In the genomic region with DNA sequence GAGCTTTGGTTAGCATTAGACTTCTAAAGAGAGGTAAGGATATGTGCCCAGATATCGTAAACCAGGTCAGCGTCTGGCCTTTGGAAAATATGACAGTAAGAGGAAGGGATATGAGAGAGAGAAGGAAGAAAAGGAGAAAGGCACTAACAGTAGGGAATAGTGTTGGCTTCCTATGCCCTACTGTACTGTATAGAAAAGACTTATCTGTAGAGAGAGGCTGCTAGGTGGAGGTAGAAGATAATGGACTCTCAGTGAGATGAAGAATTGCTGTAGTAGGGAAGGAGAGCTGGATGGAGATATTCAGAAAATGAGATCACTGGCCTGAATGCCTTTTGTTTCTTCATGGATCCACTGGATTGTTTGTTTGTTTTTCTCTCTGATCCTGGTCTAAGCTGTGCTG, we compare ENCODE assay signal across 14 mouse cellular contexts.
"Had no signal": no experiment of that assay in that cellular context is flagged by ENCODE, and none has a peak within 500 bp of the region (broad histone marks: within the 10 kb centered on the region; RNA-seq: fewer than 3 reads in every experiment).

No protein-coding gene starts in this region.

- H3K4me2 ChIP-seq: limb, embryonic 13.5 days; midbrain, embryonic 11.5 days; neural tube, embryonic 13.5 days had no signal

- ATAC-seq: intestine, embryonic 16.5 days; midbrain, embryonic 16.5 days had no signal

- H3K27me3 ChIP-seq: limb, embryonic 13.5 days; neural tube, embryonic 13.5 days had no signal

- H3K4me1 ChIP-seq: limb, embryonic 13.5 days; neural tube, embryonic 13.5 days had no signal

- H3K4me3 ChIP-seq: limb, embryonic 13.5 days; neural tube, embryonic 13.5 days had no signal

- H3K27ac ChIP-seq: limb, embryonic 13.5 days; neural tube, embryonic 13.5 days had no signal

- H3K9ac ChIP-seq: limb, embryonic 13.5 days; neural tube, embryonic 13.5 days had no signal

- DNase-seq: kidney, adult 9 months; kidney, postnatal 14 days; left cerebral cortex, postnatal 4 days; lung, adult 18-20 months; retina, postnatal 1 day; right cerebral cortex, postnatal 4 days; spleen, adult 18-20 months; thymus, adult 18-20 months; thymus, postnatal 14 days had no signal

- H3K9me3 ChIP-seq: limb, embryonic 13.5 days; neural tube, embryonic 13.5 days had no signal
